Mouse (Mus musculus) layer of hippocampus, postnatal 25 days (tissue): ENCODE data around the gene Ago1. TPM values are rescaled to one million over a fixed set of nuclear protein-coding genes. Genes with fewer than 3 reads are reported as not detected.

Source experiments
- DNase-seq, 2 experiments: peaks; one replicate each; pipeline ENCODE4 v3.0.0; 2022; ENCODE audit warnings: mixed read lengths in 2 of 2, low spot score in 1 of 2; ENCODE audit errors: extremely low spot score in 1 of 2
- total RNA-seq, 2 experiments: library from RNA; stranded (reverse); gene quantifications; 2 replicates each; pipeline ENCODE4 v1.2.3; 2021

Ago1 gene
- total RNA-seq, 2 experiments from 2014 or later = 58.5 to 76.4 TPM

DNA sequence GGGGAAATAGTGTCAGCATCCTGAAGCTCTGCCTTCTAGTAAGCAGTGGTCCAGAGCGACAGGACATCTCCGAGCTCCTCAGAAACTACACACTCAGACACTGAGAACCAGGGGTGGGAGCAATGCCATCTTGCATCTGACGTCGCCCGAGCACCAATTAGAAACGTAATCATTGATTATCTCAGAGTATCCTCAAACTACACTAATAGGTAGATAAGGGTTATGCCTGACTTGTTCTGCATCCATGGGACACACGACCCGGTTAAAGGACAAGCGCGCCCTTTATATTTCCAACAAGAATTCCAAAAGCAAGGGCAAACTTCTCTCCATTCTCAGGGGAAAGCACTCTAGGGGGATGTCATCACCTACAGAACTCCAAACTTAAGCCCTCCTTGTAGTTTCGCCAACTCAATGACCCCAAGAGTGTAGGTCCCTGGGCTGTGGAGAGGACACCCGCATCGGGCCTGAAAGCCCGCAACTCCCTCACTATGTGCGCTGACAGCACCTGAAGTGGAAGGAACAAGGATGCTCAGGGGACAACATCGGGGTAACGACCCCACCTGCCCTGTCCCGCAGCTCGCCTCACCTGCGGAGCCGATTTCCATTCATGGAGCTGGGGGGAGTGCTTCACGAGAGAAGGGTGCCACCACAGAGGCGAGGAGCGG, 39.6 kb downstream of the Ago1 start:
- no peak for DNase-seq

DNA sequence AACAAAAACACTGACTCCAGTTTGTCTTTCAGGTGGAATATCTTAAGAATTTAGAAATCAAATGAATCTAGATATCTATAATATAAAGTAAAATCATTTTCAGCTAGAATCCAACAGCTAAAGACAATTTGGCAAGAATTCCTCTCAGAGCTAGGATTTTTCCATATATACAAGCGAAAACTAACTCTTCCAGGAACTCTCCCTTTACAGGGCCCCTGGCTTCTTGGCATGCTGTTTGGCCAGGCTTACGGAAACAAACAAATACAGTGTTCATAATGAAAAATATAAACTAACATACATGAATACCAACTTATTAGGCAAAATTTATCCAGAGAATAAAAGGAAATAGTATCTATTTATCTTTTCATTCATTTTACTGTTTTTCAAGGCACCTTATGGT, 44.5 kb downstream of the Ago1 start:
- no peak for DNase-seq

DNA sequence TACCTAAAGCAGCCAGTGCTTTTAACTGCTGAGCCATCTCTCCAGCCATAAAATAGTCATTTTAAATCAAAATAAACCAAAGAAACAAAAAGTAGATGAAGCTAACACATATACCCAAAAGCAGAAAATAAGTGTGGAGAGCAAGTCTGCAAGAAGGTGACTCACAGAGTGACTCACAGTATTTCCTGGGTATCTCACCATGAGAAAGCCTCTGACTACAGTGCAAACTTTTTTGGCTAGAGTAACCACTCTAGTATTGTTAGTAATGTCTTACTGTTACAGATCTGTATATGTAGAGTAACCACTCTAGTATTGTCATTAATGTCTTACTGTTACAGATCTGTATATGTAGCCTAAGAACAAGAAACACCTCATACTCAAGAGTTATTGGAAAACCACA, 52.7 kb downstream of the Ago1 start:
- DNase-seq = no peak

DNA sequence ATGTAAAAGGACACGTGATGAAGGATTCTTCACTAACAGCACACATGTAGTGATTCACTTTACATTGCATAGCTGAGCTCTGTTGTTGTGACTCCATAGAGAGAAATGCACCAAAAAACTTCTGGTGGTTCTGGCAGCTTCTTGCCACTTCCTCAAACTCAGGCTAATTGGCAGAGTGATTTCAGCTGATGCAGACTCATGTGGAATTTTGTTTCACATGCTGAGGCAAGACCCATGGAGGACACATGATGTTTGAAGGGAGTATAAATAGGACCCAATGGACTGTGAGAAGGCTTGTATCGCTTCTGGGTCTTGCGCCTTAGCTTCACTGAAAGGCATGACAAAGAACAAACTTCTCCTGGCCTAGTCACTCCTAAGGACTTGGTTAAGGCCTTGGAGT, 55.9 kb downstream of the Ago1 start:
- no peak for DNase-seq

Other genes starting within 250 kb of the Ago1 start
- gene Map7d1, start 212.2 kb downstream of the Ago1 start, total RNA-seq = 100 to 1,000 TPM; 242 to 265 TPM
- 10 to 100 TPM; 84.7 to 84.9 TPM for gene Trappc3, start 206.3 kb downstream of the Ago1 start, total RNA-seq
- 1 to 10 TPM; 1.2 to 1.5 TPM for gene Col8a2, start 181.8 kb downstream of the Ago1 start, total RNA-seq
- gene Adprhl2, start 146.9 kb downstream of the Ago1 start, total RNA-seq = 10 to 100 TPM; 29.1 to 31.3 TPM
- 1 to 10 TPM in 1 of 2 experiments, under 1 TPM in 1; 0.94 to 2.0 TPM for gene Tekt2, start 142.9 kb downstream of the Ago1 start, total RNA-seq
- 10 to 100 TPM; 32.7 to 42.4 TPM for gene Ago3, start 39.0 kb downstream of the Ago1 start, total RNA-seq
- gene Ago4, start 64.9 kb upstream of the Ago1 start, total RNA-seq = 1 to 10 TPM; 6.9 to 7.4 TPM
- gene Clspn, start 88.4 kb upstream of the Ago1 start, total RNA-seq = 1 to 10 TPM; 1.1 to 2.5 TPM
- gene 5730409E04Rik, start 141.2 kb upstream of the Ago1 start, total RNA-seq = 10 to 100 TPM; 67.6 to 70.2 TPM
- gene Psmb2, start 209.0 kb upstream of the Ago1 start, total RNA-seq = 100 to 1,000 TPM; 113 to 121 TPM